Mouse (Mus musculus) heart, adult 2 months (tissue): ENCODE data around the gene Spag7.

Experiments
- CTCF ChIP-seq: fragments of 200-600 bp; IDR thresholded peaks from 2 replicates; pipeline ENCODE4 v1.8.1; 2022; ENCODE audit warnings: antibody characterized with exemption, mild to moderate bottlenecking, moderate library complexity
- EP300 ChIP-seq: fragments of 200-500 bp; IDR thresholded peaks from 2 replicates; pipeline ENCODE4 v1.6.1; 2011; ENCODE audit warnings: low read depth, low read length, control low read depth; ENCODE audit not compliant: insufficient read depth
- POLR2A ChIP-seq: fragments of 200-500 bp; IDR thresholded peaks from 2 replicates; pipeline ENCODE4 v1.6.1; 2011; ENCODE audit warnings: mild to moderate bottlenecking, low read depth, low read length, control low read depth; ENCODE audit not compliant: insufficient read depth

GRCm38 (mm10) chr11:70635601-70636000 lies 33.6 kb downstream of the Spag7 start:
- TF ChIP-seq POLR2A (no peak), CTCF (no peak), EP300 (no peak)
